Mouse (Mus musculus) forebrain, embryonic 15.5 days (tissue): ENCODE results near the gene Ric8a. TPM values are rescaled to one million over a fixed set of nuclear protein-coding genes. Genes with fewer than 3 reads are reported as not detected.

Experiments
- ATAC-seq: fragments of 200-750 bp; cut with Nextera tagmentation; replicated peaks from 2 replicates; pipeline ENCODE4 v1.8.0; 2017; ENCODE audit warnings: mild to moderate bottlenecking, moderate TSS enrichment, moderate library complexity
- H3K27ac ChIP-seq: fragments of 300-500 bp; sonication (generic); replicated peaks from 2 replicates; pipeline ENCODE4 v1.5.1; 2015; ENCODE audit warnings: mild to moderate bottlenecking, inconsistent platforms
- H3K27me3 ChIP-seq: fragments of 300-500 bp; sonication (generic); 2 replicates; pipeline ENCODE4 v1.6.1; 2015; ENCODE audit warnings: inconsistent platforms
- H3K36me3 ChIP-seq: fragments of 300-500 bp; sonication (generic); 2 replicates; pipeline ENCODE4 v1.6.1; 2015; ENCODE audit warnings: mild to moderate bottlenecking, inconsistent platforms
- H3K4me1 ChIP-seq: fragments of 300-500 bp; sonication (generic); 2 replicates; pipeline ENCODE4 v1.6.1; 2015; ENCODE audit warnings: inconsistent platforms
- H3K4me2 ChIP-seq: fragments of 300-500 bp; sonication (generic); replicated peaks from 2 replicates; pipeline ENCODE4 v1.6.1; 2015; ENCODE audit warnings: mild to moderate bottlenecking, inconsistent platforms
- H3K4me3 ChIP-seq: fragments of 300-500 bp; sonication (generic); 2 replicates; pipeline ENCODE4 v1.5.1; 2015; ENCODE audit warnings: mild to moderate bottlenecking, inconsistent platforms
- H3K9ac ChIP-seq: fragments of 300-500 bp; sonication (generic); replicated peaks from 2 replicates; pipeline ENCODE4 v1.6.1; 2015; ENCODE audit warnings: mild to moderate bottlenecking, inconsistent platforms
- H3K9me3 ChIP-seq: fragments of 300-500 bp; sonication (generic); 2 replicates; pipeline ENCODE4 v1.6.1; 2016; ENCODE audit warnings: inconsistent platforms
- WGBS: fragments of 180-500 bp; shearing (Covaris S2); methylation state at CpG from one replicate; pipeline ENCODE4 v1.1.7; 2015; ENCODE audit warnings: mixed read lengths; 5-methylcytosine and 5-hydroxymethylcytosine counted together
- polyA plus RNA-seq: library from polyadenylated mRNA; unstranded; fragments of >200 nt; fragmentation: Nextera tagmentation; extraction: Ambion mirVana; gene quantifications from 2 replicates; pipeline ENCODE4 v1.2.1, GENCODE M21; 2015

Ric8a gene
- polyA plus RNA-seq, 1 experiment from 2014 or later: 96.9 TPM

GRCm38 (mm10) chr7:140900220-140900619 is 43.5 kb downstream of the Ric8a start, which contains the start of gene Cox8b:
Gene Cox8b (minus strand): TSS chr7:140900446.
- H3K27me3 ChIP-seq: no peaks in the 10 kb centered on the region
- ATAC-seq: no peak
- no peak within 1 kb of the TSS for H3K9ac ChIP-seq
- no peak within 1 kb of the TSS for H3K27ac ChIP-seq
- H3K9me3 ChIP-seq: no peaks in the 10 kb centered on the region
- no peaks in the 10 kb centered on the region for H3K4me1 ChIP-seq
- peaks cover 33% of the 10 kb centered on the region for H3K36me3 ChIP-seq
- 81% methylated on average over 10 of the region's 10 CpGs for WGBS
- H3K4me3 ChIP-seq: no peak within 1 kb of the TSS
- H3K4me2 ChIP-seq: no peak within 1 kb of the TSS

DNA sequence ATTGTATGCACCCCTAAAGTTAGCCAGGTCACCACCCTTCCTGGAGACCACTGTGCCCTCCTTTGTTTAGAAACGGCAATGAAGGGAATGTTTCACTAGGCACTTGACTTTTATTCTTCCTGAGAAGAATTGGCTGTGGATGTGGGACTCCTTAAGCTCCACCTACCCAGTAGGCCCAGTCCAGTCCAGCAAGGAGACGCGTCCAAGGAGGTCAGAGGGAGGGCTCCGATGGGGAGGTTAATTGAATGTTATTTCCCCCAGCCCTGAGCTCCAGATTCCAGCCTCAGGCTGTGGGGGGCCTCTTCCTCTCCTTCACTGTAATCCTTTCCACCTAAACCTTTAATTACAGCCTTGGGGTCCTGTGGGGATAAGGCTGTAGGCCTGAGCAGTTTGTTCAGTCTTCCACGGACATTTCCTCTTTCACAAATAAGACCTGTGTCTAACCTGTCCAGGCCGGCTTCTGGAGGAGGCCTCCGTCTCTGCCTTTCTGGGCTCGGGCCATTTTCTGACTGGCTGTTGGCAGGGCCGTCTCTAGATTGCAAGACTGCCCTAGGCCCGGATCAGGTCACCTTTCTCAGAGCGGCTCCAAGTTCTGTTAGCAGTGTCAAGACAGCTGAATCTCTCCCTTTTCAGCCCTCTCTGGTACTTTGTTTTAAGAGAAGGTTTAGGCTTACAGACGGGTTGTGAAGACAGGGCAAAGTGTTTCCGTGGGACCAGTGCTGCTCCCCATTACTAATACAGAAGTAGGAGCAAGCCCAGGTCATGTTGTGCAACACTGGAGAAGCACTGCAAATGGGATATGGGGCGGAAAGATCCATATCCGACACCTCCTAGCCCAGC is 45.5 kb downstream of the Ric8a start:
- Histone ChIP-seq H3K4me1 (no peaks in the 10 kb centered on the region), H3K4me2 (no peak overlapping the region), H3K27me3 (no peaks in the 10 kb centered on the region), H3K36me3 (peaks cover 17% of the 10 kb centered on the region), H3K27ac (no peak overlapping the region), H3K9me3 (no peaks in the 10 kb centered on the region), H3K4me3 (no peak overlapping the region), H3K9ac (no peak overlapping the region)
- whole genome bisulfite sequencing: 72% methylated on average over 15 of the region's 15 CpGs
- no peak for ATAC-seq

- H3K9ac ChIP-seq: peak overlapping the region; percentile 18; the same call in 1 of the 2 replicates
- H3K27ac ChIP-seq: no peak overlapping the region
- no peak overlapping the region for H3K4me3 ChIP-seq
- H3K9me3 ChIP-seq: no peaks in the 10 kb centered on the region
- H3K4me2 ChIP-seq: no peak overlapping the region
- peaks cover 8% of the 10 kb centered on the region; the same call in 1 of the 2 replicates for H3K36me3 ChIP-seq
- 0 out of 2 replicates have a peak, but pooled peaks have one; percentile 41 for ATAC-seq
- no peaks in the 10 kb centered on the region for H3K27me3 ChIP-seq
- H3K4me1 ChIP-seq: no peaks in the 10 kb centered on the region
- 22% methylated on average over 13 of the region's 13 CpGs for WGBS
Observed at GRCm38 (mm10) chr7:140903212-140903611, 46.5 kb downstream of the Ric8a start.

DNA sequence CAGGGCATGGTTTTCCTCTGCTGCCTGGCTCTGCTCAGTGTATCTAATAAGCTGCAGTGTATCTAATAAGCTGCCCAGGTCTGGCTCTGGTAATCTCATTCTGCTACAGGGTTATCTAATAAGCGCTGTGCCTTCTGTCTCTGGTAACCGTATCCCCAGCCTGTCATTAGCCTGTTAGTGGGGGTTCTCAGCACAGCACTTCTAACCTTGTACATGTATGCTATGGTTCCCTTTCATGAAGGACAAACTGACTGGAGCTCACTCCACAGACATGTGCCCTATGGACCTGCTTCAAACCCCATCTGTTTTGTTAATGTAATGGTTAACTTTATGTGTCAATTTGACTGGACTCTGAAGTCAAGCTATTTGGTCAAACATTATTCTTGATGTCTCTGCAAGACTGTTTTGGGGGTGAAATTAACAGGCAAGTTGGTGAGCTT is 48.9 kb downstream of the Ric8a start:
- no peaks in the 10 kb centered on the region for H3K36me3 ChIP-seq
- H3K9me3 ChIP-seq: no peaks in the 10 kb centered on the region
- no peaks in the 10 kb centered on the region for H3K27me3 ChIP-seq
- WGBS: 86% methylated on average over 2 of the region's 2 CpGs
- ATAC-seq: no peak
- no peak overlapping the region for H3K27ac ChIP-seq
- H3K4me2 ChIP-seq: no peak overlapping the region
- no peak overlapping the region for H3K9ac ChIP-seq
- H3K4me3 ChIP-seq: no peak overlapping the region
- H3K4me1 ChIP-seq: peaks cover 5% of the 10 kb centered on the region

GRCm38 (mm10) chr7:140907131-140907530 is 50.4 kb downstream of the Ric8a start:
- no peaks in the 10 kb centered on the region for H3K9me3 ChIP-seq
- no peak for ATAC-seq
- peaks cover 5% of the 10 kb centered on the region for H3K4me1 ChIP-seq
- H3K36me3 ChIP-seq: no peaks in the 10 kb centered on the region
- no peaks in the 10 kb centered on the region for H3K27me3 ChIP-seq
- H3K4me2 ChIP-seq: no peak overlapping the region
- WGBS: 86% methylated on average over 13 of the region's 13 CpGs
- no peak overlapping the region for H3K27ac ChIP-seq
- H3K9ac ChIP-seq: no peak overlapping the region
- H3K4me3 ChIP-seq: no peak overlapping the region

DNA sequence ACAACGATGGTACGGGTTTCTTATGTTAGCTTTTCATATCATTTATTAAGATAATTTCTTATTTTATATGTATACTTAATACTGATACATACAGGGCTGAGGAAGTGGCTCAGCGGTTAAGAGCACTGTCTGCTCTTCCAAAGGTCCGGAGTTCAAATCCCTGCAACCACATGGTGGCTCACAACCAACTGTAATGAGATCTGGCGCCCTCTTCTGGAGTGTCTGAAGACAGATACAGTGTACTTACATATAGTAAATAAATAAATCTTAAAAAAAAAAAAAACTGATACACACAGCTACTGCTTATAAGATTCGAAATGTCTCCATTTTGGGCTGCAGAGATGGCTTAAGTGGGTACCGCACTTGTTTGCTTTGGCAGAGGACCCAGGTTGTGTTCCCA is 50.9 kb downstream of the Ric8a start:
- ATAC-seq: no peak
- no peak overlapping the region for H3K4me3 ChIP-seq
- no peak overlapping the region for H3K27ac ChIP-seq
- 88% methylated on average over 7 of the region's 7 CpGs for WGBS
- H3K4me1 ChIP-seq: peaks cover 5% of the 10 kb centered on the region
- H3K9me3 ChIP-seq: no peaks in the 10 kb centered on the region
- H3K9ac ChIP-seq: no peak overlapping the region
- H3K27me3 ChIP-seq: no peaks in the 10 kb centered on the region
- H3K4me2 ChIP-seq: no peak overlapping the region
- H3K36me3 ChIP-seq: no peaks in the 10 kb centered on the region

DNA sequence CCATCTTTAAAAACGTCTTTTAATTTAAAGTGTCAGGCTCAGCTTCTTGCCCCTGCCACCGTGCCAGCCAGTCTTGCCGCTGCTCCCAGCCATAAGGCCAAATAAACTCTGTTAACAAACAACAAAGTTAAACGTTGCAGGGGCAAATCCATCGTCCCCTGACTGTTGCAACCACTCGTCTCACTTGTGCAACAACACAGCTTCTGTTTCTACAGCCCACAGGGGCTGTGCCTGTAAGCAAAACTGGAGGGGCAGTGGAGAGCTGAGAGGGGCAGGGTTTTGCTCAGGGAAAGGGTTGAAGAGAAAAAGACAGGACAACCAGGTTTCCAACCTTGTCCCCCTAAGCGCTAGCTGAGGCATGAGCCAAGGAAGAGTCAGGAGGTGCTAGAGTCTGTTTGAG is 51.4 kb downstream of the Ric8a start:
- no peak overlapping the region for H3K27ac ChIP-seq
- no peak overlapping the region for H3K9ac ChIP-seq
- H3K4me1 ChIP-seq: peaks cover 5% of the 10 kb centered on the region
- no peaks in the 10 kb centered on the region for H3K27me3 ChIP-seq
- no peak for ATAC-seq
- no peak overlapping the region for H3K4me3 ChIP-seq
- no peak overlapping the region for H3K4me2 ChIP-seq
- WGBS: 52% methylated on average over 7 of the region's 7 CpGs
- H3K9me3 ChIP-seq: no peaks in the 10 kb centered on the region
- no peaks in the 10 kb centered on the region for H3K36me3 ChIP-seq

- peaks cover 5% of the 10 kb centered on the region for H3K4me1 ChIP-seq
Observed at GRCm38 (mm10) chr7:140908634-140909107, 51.9 kb downstream of the Ric8a start.

GRCm38 (mm10) chr7:140912293-140912692 is 55.5 kb downstream of the Ric8a start:
- no peak overlapping the region for H3K4me2 ChIP-seq
- H3K4me1 ChIP-seq: peaks cover 5% of the 10 kb centered on the region
- H3K27ac ChIP-seq: no peak overlapping the region
- 0 out of 2 replicates have a peak, but pooled peaks cover 2% of the 10 kb centered on the region for H3K27me3 ChIP-seq
- H3K9ac ChIP-seq: no peak overlapping the region
- WGBS: 73% methylated on average over 3 of the region's 3 CpGs
- no peak for ATAC-seq
- H3K4me3 ChIP-seq: no peak overlapping the region
- no peaks in the 10 kb centered on the region for H3K36me3 ChIP-seq
- no peaks in the 10 kb centered on the region for H3K9me3 ChIP-seq

More at GRCm38 (mm10) chr7:140908634-140909107, 51.9 kb downstream of the Ric8a start:
- Histone ChIP-seq H3K9ac (0 out of 2 replicates have a peak overlapping the region, but pooled peaks have one; percentile 19), H3K4me3 (peak overlapping the region; percentile 40), H3K27ac (no peak overlapping the region), H3K36me3 (no peaks in the 10 kb centered on the region), H3K9me3 (no peaks in the 10 kb centered on the region), H3K27me3 (no peaks in the 10 kb centered on the region), H3K4me2 (peak overlapping the region; percentile 83)
- 2% methylated on average over 19 of the region's 19 CpGs for WGBS
- ATAC-seq: 0 out of 2 replicates have a peak, but pooled peaks have one; percentile 29

GRCm38 (mm10) chr7:140912846-140913482 is 56.2 kb downstream of the Ric8a start:
- peaks cover 5% of the 10 kb centered on the region for H3K4me1 ChIP-seq
- H3K4me3 ChIP-seq: no peak overlapping the region
- no peak overlapping the region for H3K9ac ChIP-seq
- no peaks in the 10 kb centered on the region for H3K36me3 ChIP-seq
- no peak overlapping the region for H3K4me2 ChIP-seq
- 75% methylated on average over 5 of the region's 5 CpGs for WGBS
- H3K27ac ChIP-seq: no peak overlapping the region
- no peaks in the 10 kb centered on the region for H3K9me3 ChIP-seq
- 0 out of 2 replicates have a peak, but pooled peaks cover 3% of the 10 kb centered on the region for H3K27me3 ChIP-seq
- no peak for ATAC-seq
